Mouse (Mus musculus) intestine, embryonic 14.5 days (tissue): ENCODE results near the gene H2-DMb1. TPM values are rescaled to one million over a fixed set of nuclear protein-coding genes. Genes with fewer than 3 reads are reported as not detected.

Experiments
- ATAC-seq: fragments of 200-750 bp; cut with Nextera tagmentation; replicated peaks from 2 replicates; pipeline ENCODE4 v1.8.0; 2017; ENCODE audit warnings: low read depth, moderate number of reproducible peaks, moderate TSS enrichment, moderate library complexity; ENCODE audit not compliant: low FRiP score, low TSS enrichment
- DNase-seq: peaks from one replicate; pipeline ENCODE4 v3.0.0-alpha.2; 2018; ENCODE audit warnings: low spot score
- H3K27ac ChIP-seq: fragments of 300-500 bp; sonication (generic); 2 replicates; pipeline ENCODE4 v1.5.1; 2014; ENCODE audit warnings: low read depth, mild to moderate bottlenecking, control low read depth
- H3K27me3 ChIP-seq: fragments of 300-500 bp; sonication (generic); replicated peaks from 2 replicates; pipeline ENCODE4 v1.6.1; 2014; ENCODE audit warnings: low read length, control low read depth; ENCODE audit not compliant: control insufficient read depth, insufficient read depth
- H3K36me3 ChIP-seq: fragments of 300-500 bp; sonication (generic); 2 replicates; pipeline ENCODE4 v1.6.1; 2014; ENCODE audit warnings: low read length, control low read depth; ENCODE audit not compliant: control insufficient read depth, insufficient read depth
- H3K4me1 ChIP-seq: fragments of 300-500 bp; sonication (generic); replicated peaks from 2 replicates; pipeline ENCODE4 v1.6.1; 2014; ENCODE audit warnings: low read length, control low read depth, mixed read lengths; ENCODE audit not compliant: control insufficient read depth, insufficient read depth
- H3K4me2 ChIP-seq: fragments of 300-500 bp; sonication (generic); 2 replicates; pipeline ENCODE4 v1.6.1; 2014; ENCODE audit warnings: low read length
- H3K4me3 ChIP-seq: fragments of 300-500 bp; sonication (generic); 2 replicates; pipeline ENCODE4 v1.5.1; 2014; ENCODE audit warnings: low read depth, low read length, control low read depth, mixed read lengths
- H3K9ac ChIP-seq: fragments of 300-500 bp; sonication (generic); 2 replicates; pipeline ENCODE4 v1.6.1; 2014; ENCODE audit warnings: mild to moderate bottlenecking, low read length
- H3K9me3 ChIP-seq: fragments of 300-500 bp; sonication (generic); 2 replicates; pipeline ENCODE4 v1.6.1; 2016; ENCODE audit warnings: low read length, control low read depth; ENCODE audit not compliant: control insufficient read depth
- WGBS: fragments of 180-500 bp; shearing (Covaris S2); extraction: QIAGEN DNeasy Blood & Tissue Kit; methylation state at CpG from one replicate; pipeline ENCODE4 v1.1.7; 2014; 5-methylcytosine and 5-hydroxymethylcytosine counted together
- polyA plus RNA-seq: library from polyadenylated mRNA; unstranded; fragments of >200 nt; fragmentation: Nextera tagmentation; extraction: Ambion mirVana; gene quantifications from 2 replicates; pipeline ENCODE4 v1.2.1, GENCODE M21; 2014

H2-DMb1 gene
- polyA plus RNA-seq, 1 experiment from 2014 or later, result 1.7 TPM

- H3K4me2 ChIP-seq, result peak overlapping the region; percentile 97
- peak overlapping the region; percentile 95 for H3K4me3 ChIP-seq
- WGBS, result under 1% methylated on average over 29 of the region's 31 CpGs
- peak; percentile 92 for DNase-seq
- peaks cover 16% of the 10 kb centered on the region; the same call in 1 of the 2 replicates for H3K4me1 ChIP-seq
- H3K36me3 ChIP-seq, result peaks cover 31% of the 10 kb centered on the region
- ATAC-seq, result peak; percentile 6
- H3K27me3 ChIP-seq, result no peaks in the 10 kb centered on the region
- no peaks in the 10 kb centered on the region for H3K9me3 ChIP-seq
- H3K27ac ChIP-seq, result peak overlapping the region; percentile 100
- H3K9ac ChIP-seq, result peak overlapping the region; percentile 96
Measured at GRCm38 (mm10) chr17:34120814-34121171, 32.1 kb upstream of the H2-DMb1 start.

DNA sequence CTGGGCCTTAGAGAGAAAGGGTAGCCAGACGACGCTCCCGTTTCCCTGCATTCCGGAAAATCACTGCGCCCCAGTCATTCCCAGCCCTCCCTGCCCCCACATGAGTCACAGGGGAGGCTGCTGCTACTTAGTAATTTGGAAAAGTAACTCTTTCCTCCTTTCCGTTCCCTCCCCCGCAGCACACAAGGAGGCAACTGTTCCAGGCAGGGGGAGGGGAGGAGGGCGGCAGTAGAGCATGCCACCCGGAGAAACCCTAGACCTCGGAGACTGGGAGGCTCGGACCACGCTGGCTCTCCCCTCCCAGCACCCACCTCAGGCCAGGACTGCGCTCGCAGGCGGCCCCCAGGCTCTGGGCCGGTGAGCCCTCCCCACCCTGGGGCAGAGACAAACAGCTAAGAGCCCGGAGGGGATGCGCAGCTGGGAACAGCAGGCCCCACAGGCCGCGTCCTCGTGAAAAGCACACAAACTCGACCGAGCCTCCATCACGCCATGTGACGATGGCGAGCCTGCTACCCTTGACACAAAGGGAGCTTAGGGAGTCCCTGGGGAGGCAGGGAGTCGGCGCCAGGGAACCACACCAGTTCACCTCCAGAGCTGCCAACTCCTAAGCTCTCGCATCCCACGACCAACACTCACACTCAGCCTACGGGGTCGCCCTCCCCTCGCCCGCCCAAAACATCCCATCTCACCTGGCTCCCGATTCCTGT is 31.5 kb upstream of the H2-DMb1 start:
- Histone ChIP-seq H3K27ac (peak overlapping the region; percentile 100), H3K4me3 (peak overlapping the region; percentile 95), H3K4me1 (peaks cover 13% of the 10 kb centered on the region; the same call in 1 of the 2 replicates), H3K27me3 (no peaks in the 10 kb centered on the region), H3K9ac (peak overlapping the region; percentile 96), H3K36me3 (peaks cover 26% of the 10 kb centered on the region), H3K9me3 (no peaks in the 10 kb centered on the region), H3K4me2 (peak overlapping the region; percentile 97)
- peak; percentile 12 for ATAC-seq
- WGBS, result 0% methylated on average over 32 of the region's 35 CpGs
- DNase-seq, result peak; percentile 92

GRCm38 (mm10) chr17:34121879-34122187 is 31.0 kb upstream of the H2-DMb1 start:
- Histone ChIP-seq H3K27me3 (no peaks in the 10 kb centered on the region), H3K4me1 (peaks cover 18% of the 10 kb centered on the region; the same call in 1 of the 2 replicates), H3K9ac (peak overlapping the region; percentile 96), H3K27ac (peak overlapping the region; percentile 100), H3K36me3 (peaks cover 21% of the 10 kb centered on the region), H3K9me3 (no peaks in the 10 kb centered on the region), H3K4me3 (peak overlapping the region; percentile 95), H3K4me2 (peak overlapping the region; percentile 97)
- DNase-seq, result no peak
- under 1% methylated on average over 10 of the region's 10 CpGs for WGBS
- ATAC-seq, result no peak; the same call in 1 of the 2 replicates

- Histone ChIP-seq H3K9ac (peak within 1 kb of the TSS; percentile 96), H3K27me3 (no peaks in the 10 kb centered on the region), H3K4me3 (peak within 1 kb of the TSS; percentile 95), H3K36me3 (peaks cover 15% of the 10 kb centered on the region), H3K9me3 (no peaks in the 10 kb centered on the region), H3K4me2 (peak within 1 kb of the TSS; percentile 97), H3K27ac (peak within 1 kb of the TSS; percentile 100), H3K4me1 (peaks cover 23% of the 10 kb centered on the region; the same call in 1 of the 2 replicates)
- peak; percentile 30 for ATAC-seq
- whole genome bisulfite sequencing, result under 1% methylated on average over 59 of the region's 75 CpGs
- DNase-seq, result peak; percentile 99
Measured at GRCm38 (mm10) chr17:34122188-34122984, 30.5 kb upstream of the H2-DMb1 start, which contains the start of gene Brd2. Gene Brd2 (minus strand): TSS chr17:34122634.

- ATAC-seq (no peak), DNase-seq (no peak)
- H3K36me3 ChIP-seq, result peaks cover 9% of the 10 kb centered on the region
- peak overlapping the region; percentile 96 for H3K9ac ChIP-seq
- H3K27ac ChIP-seq, result peak overlapping the region; percentile 100
- H3K4me2 ChIP-seq, result peak overlapping the region; percentile 97
- no peaks in the 10 kb centered on the region for H3K27me3 ChIP-seq
- H3K4me3 ChIP-seq, result peak overlapping the region; percentile 95
- H3K9me3 ChIP-seq, result no peaks in the 10 kb centered on the region
- 3% methylated on average over 7 of the region's 7 CpGs for whole genome bisulfite sequencing
- peaks cover 29% of the 10 kb centered on the region; the same call in 1 of the 2 replicates for H3K4me1 ChIP-seq
Measured at GRCm38 (mm10) chr17:34123111-34123510, 29.8 kb upstream of the H2-DMb1 start.

DNA sequence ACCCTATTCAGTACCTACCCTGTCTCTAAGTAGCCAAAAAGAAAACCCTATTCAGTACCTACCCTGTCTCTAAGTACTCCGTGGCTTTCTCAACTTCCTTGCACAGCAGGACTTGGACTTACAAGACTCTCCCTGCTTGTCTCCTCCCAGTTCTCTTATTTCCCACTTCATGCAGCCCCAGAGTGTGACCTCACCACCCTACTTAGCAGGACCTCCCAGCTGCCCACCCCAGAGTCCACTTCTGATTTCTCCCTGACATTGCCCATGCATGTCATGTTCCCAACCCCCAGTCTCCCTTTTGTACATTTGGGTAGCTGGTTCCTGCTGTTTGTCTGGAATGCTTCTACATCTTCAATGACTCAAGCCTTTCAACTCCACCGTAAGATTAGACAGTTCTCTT is 29.4 kb upstream of the H2-DMb1 start:
- peaks cover 32% of the 10 kb centered on the region; the same call in 1 of the 2 replicates for H3K4me1 ChIP-seq
- peak overlapping the region; percentile 97 for H3K4me2 ChIP-seq
- H3K4me3 ChIP-seq, result peak overlapping the region; percentile 95
- DNase-seq (no peak), ATAC-seq (no peak)
- WGBS, result 0% methylated on average over 2 of the region's 2 CpGs
- H3K9me3 ChIP-seq, result no peaks in the 10 kb centered on the region
- peaks cover 5% of the 10 kb centered on the region; the same call in 1 of the 2 replicates for H3K36me3 ChIP-seq
- H3K27ac ChIP-seq, result peak overlapping the region; percentile 100
- no peaks in the 10 kb centered on the region for H3K27me3 ChIP-seq
- H3K9ac ChIP-seq, result peak overlapping the region; percentile 96

- H3K27ac ChIP-seq, result no peak overlapping the region
- H3K4me3 ChIP-seq, result no peak overlapping the region
- H3K9me3 ChIP-seq, result no peaks in the 10 kb centered on the region
- ATAC-seq (no peak), DNase-seq (no peak)
- peak overlapping the region; percentile 2; the same call in 1 of the 2 replicates for H3K4me2 ChIP-seq
- no peak overlapping the region for H3K9ac ChIP-seq
- H3K27me3 ChIP-seq, result no peaks in the 10 kb centered on the region
- H3K4me1 ChIP-seq, result peaks cover 41% of the 10 kb centered on the region; the same call in 1 of the 2 replicates
- WGBS, result 73% methylated on average over 6 of the region's 6 CpGs
- H3K36me3 ChIP-seq, result no peaks in the 10 kb centered on the region
Measured at GRCm38 (mm10) chr17:34124649-34125048, 28.2 kb upstream of the H2-DMb1 start.

GRCm38 (mm10) chr17:34126826-34127420 is 25.9 kb upstream of the H2-DMb1 start:
- no peak for DNase-seq
- no peak for ATAC-seq
- H3K4me1 ChIP-seq, result peaks cover 41% of the 10 kb centered on the region; the same call in 1 of the 2 replicates
- no peak overlapping the region for H3K4me2 ChIP-seq
- no peaks in the 10 kb centered on the region for H3K27me3 ChIP-seq
- no peaks in the 10 kb centered on the region for H3K9me3 ChIP-seq
- 48% methylated on average over 9 of the region's 9 CpGs for WGBS
- no peak overlapping the region for H3K9ac ChIP-seq
- H3K4me3 ChIP-seq, result no peak overlapping the region
- H3K27ac ChIP-seq, result peak overlapping the region; percentile 30
- H3K36me3 ChIP-seq, result no peaks in the 10 kb centered on the region
